8 mouse cellular contexts compared by ENCODE assay signal in the genomic region with DNA sequence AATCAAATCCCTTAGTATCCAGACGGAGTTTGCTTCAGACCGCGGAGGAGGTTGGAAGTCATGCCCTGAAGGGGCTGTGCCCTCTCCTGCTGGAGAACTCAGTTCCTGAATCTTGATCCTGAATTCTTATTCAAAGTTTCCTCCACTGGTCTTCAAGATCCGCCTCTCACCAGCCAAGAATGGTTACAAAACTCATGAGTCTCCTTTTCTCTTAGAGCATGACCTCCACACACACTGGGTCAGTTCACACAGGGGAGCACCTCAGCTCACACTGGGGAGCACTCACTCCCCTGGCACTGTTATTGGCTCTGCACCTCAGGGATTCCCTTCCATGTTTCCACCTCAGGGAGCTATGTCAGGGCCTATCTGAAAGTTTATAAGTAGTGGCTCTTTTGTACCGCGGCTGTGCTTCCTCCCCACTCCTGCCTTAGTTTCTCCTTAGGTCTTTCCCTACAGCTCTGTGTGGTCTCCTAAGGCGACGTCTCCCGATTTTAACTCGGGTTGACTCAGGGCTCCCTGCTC. TPM values are rescaled to one million over a fixed set of nuclear protein-coding genes. Genes with fewer than 3 reads are reported as not detected.
DNase-seq lines count a peak whose midpoint lies in the region; ATAC-seq lines count a peak whose summit lies in the region.

No protein-coding gene starts in this region.

- no peak for DNase-seq in lung, postnatal 36 days
- DNase-seq in left cerebral cortex, postnatal 10 days (ENCODE audit: extremely low spot score in 1 of 2, low spot score in 2 of 2), result no peak
- no peak for DNase-seq in adrenal gland, postnatal 14 days

- 29% methylated on average over 10 of the region's 10 CpGs for WGBS in lung, embryonic 16.5 days
- WGBS in forebrain, embryonic 13.5 days, result 22% methylated on average over 10 of the region's 10 CpGs
- WGBS in limb, embryonic 15.5 days, result 25% methylated on average over 10 of the region's 10 CpGs
- 24% methylated on average over 10 of the region's 10 CpGs for WGBS in stomach, embryonic 14.5 days

- ATAC-seq in lung, embryonic 16.5 days (ENCODE audit: low read depth), result no peak
- no peak for ATAC-seq in forebrain, embryonic 13.5 days
- ATAC-seq in limb, embryonic 15.5 days (ENCODE audit: insufficient number of reproducible peaks, low FRiP score, low TSS enrichment, low read depth), result no peak
- ATAC-seq in stomach, embryonic 14.5 days (ENCODE audit: insufficient number of reproducible peaks, insufficient read depth, low FRiP score, low read depth), result no peak
- no peak for ATAC-seq in erythroid progenitor cell, adult 5-6 weeks (replicated peaks; ENCODE audit: low FRiP score, poor library complexity, severe bottlenecking)

- peak overlapping the region; percentile 99 for H3K27ac ChIP-seq in lung, embryonic 16.5 days (ENCODE audit: low read length)
- H3K27ac ChIP-seq in forebrain, embryonic 13.5 days, result peak overlapping the region; percentile 99
- H3K27ac ChIP-seq in limb, embryonic 15.5 days, result peak overlapping the region; percentile 97
- H3K27ac ChIP-seq in stomach, embryonic 14.5 days (ENCODE audit: low read length), result peak overlapping the region; percentile 96

- H3K4me1 ChIP-seq in lung, embryonic 16.5 days (replicated peaks; ENCODE audit: control insufficient read depth, insufficient read depth, low read length), result peaks cover 31% of the 10 kb centered on the region
- peaks cover 62% of the 10 kb centered on the region for H3K4me1 ChIP-seq in forebrain, embryonic 13.5 days
- peaks cover 51% of the 10 kb centered on the region for H3K4me1 ChIP-seq in limb, embryonic 15.5 days
- peaks cover 34% of the 10 kb centered on the region; the same call in 1 of the 2 replicates for H3K4me1 ChIP-seq in stomach, embryonic 14.5 days (ENCODE audit: control insufficient read depth, insufficient read depth, low read length)

- no peaks in the 10 kb centered on the region for H3K36me3 ChIP-seq in lung, embryonic 16.5 days (ENCODE audit: control insufficient read depth, insufficient read depth, low read length)
- 0 out of 2 replicates have a peak, but pooled peaks cover 5% of the 10 kb centered on the region for H3K36me3 ChIP-seq in forebrain, embryonic 13.5 days (ENCODE audit: poor library complexity, severe bottlenecking)
- 0 out of 2 replicates have a peak, but pooled peaks cover 3% of the 10 kb centered on the region for H3K36me3 ChIP-seq in limb, embryonic 15.5 days
- no peaks in the 10 kb centered on the region for H3K36me3 ChIP-seq in stomach, embryonic 14.5 days (ENCODE audit: control insufficient read depth, insufficient read depth, low read length)

- peak overlapping the region; percentile 81 for H3K9ac ChIP-seq in lung, embryonic 16.5 days (ENCODE audit: low read length)
- peak overlapping the region; percentile 91 for H3K9ac ChIP-seq in forebrain, embryonic 13.5 days
- peak overlapping the region; percentile 65 for H3K9ac ChIP-seq in limb, embryonic 15.5 days
- peak overlapping the region; percentile 74; the same call in 1 of the 2 replicates for H3K9ac ChIP-seq in stomach, embryonic 14.5 days (replicated peaks; ENCODE audit: low read depth, low read length)

- H3K4me3 ChIP-seq in lung, embryonic 16.5 days (ENCODE audit: low read length), result peak overlapping the region; percentile 66
- H3K4me3 ChIP-seq in forebrain, embryonic 13.5 days, result peak overlapping the region; percentile 77
- peak overlapping the region; percentile 69 for H3K4me3 ChIP-seq in limb, embryonic 15.5 days
- peak overlapping the region; percentile 63 for H3K4me3 ChIP-seq in stomach, embryonic 14.5 days (ENCODE audit: low read depth, low read length)

- H3K9me3 ChIP-seq in lung, embryonic 16.5 days (ENCODE audit: control insufficient read depth, low read length), result no peaks in the 10 kb centered on the region
- no peaks in the 10 kb centered on the region for H3K9me3 ChIP-seq in forebrain, embryonic 13.5 days (replicated peaks)
- H3K9me3 ChIP-seq in limb, embryonic 15.5 days, result no peaks in the 10 kb centered on the region
- no peaks in the 10 kb centered on the region for H3K9me3 ChIP-seq in stomach, embryonic 14.5 days (ENCODE audit: control insufficient read depth, low read depth, low read length)

- peak overlapping the region; percentile 94 for H3K4me2 ChIP-seq in lung, embryonic 16.5 days (ENCODE audit: low read depth, low read length)
- peak overlapping the region; percentile 100 for H3K4me2 ChIP-seq in forebrain, embryonic 13.5 days
- H3K4me2 ChIP-seq in limb, embryonic 15.5 days, result peak overlapping the region; percentile 92
- H3K4me2 ChIP-seq in stomach, embryonic 14.5 days (replicated peaks; ENCODE audit: low read depth, low read length), result peak overlapping the region; percentile 92

- H3K27me3 ChIP-seq in lung, embryonic 16.5 days (ENCODE audit: control insufficient read depth, insufficient read depth, low read depth, low read length), result no peaks in the 10 kb centered on the region
- H3K27me3 ChIP-seq in forebrain, embryonic 13.5 days, result no peaks in the 10 kb centered on the region
- no peaks in the 10 kb centered on the region for H3K27me3 ChIP-seq in limb, embryonic 15.5 days
- H3K27me3 ChIP-seq in stomach, embryonic 14.5 days (ENCODE audit: control insufficient read depth, insufficient read depth, low read length), result no peaks in the 10 kb centered on the region

- intact Hi-C loops in left cerebral cortex, postnatal 10 days (cut with DNase I), result no loop called here

RNA-seq across cellular contexts. Expression of gene Ppp1r18, which starts 0.5 kb away (rescaled TPM):
- 23.3 and 26.5 TPM in 2 replicates for polyA plus RNA-seq in lung, embryonic 16.5 days (2015; fragmentation: Nextera tagmentation; extraction: Ambion mirVana)
- 20.9 and 22.7 TPM in 2 replicates for polyA plus RNA-seq in forebrain, embryonic 13.5 days (2015; fragmentation: Nextera tagmentation; extraction: Ambion mirVana)
- 24.8 and 28.8 TPM in 2 replicates for polyA plus RNA-seq in limb, embryonic 15.5 days (2015; fragmentation: Nextera tagmentation; extraction: Ambion mirVana)
- 18.8 and 20.1 TPM in 2 replicates for polyA plus RNA-seq in stomach, embryonic 14.5 days (2014; fragmentation: Nextera tagmentation; extraction: Ambion mirVana)
- total RNA-seq in erythroid progenitor cell, adult 5-6 weeks (2015; ENCODE audit: low replicate concordance), result 32.8 and 37.7 TPM in 2 replicates
- 7.2 and 10.2 TPM in 2 replicates for total RNA-seq in erythroid progenitor cell, adult 5-6 weeks (2017; ENCODE audit: low replicate concordance)
- total RNA-seq in left cerebral cortex, postnatal 10 days (2021), result 10 to 100 TPM; 20.6 to 23.6 TPM
- 29.5 and 44.4 TPM in 2 replicates for total RNA-seq in adrenal gland, postnatal 14 days (2021)

RNA-seq across cellular contexts. Expression of gene Nrm, which starts 3.8 kb away (rescaled TPM):
- polyA plus RNA-seq in lung, embryonic 16.5 days (2015; fragmentation: Nextera tagmentation; extraction: Ambion mirVana), result 65.6 and 67.9 TPM in 2 replicates
- 41.3 and 47.9 TPM in 2 replicates for polyA plus RNA-seq in forebrain, embryonic 13.5 days (2015; fragmentation: Nextera tagmentation; extraction: Ambion mirVana)
- 55.5 and 59.0 TPM in 2 replicates for polyA plus RNA-seq in limb, embryonic 15.5 days (2015; fragmentation: Nextera tagmentation; extraction: Ambion mirVana)
- 65.3 and 67.1 TPM in 2 replicates for polyA plus RNA-seq in stomach, embryonic 14.5 days (2014; fragmentation: Nextera tagmentation; extraction: Ambion mirVana)
- total RNA-seq in erythroid progenitor cell, adult 5-6 weeks (2015; ENCODE audit: low replicate concordance), result 32.8 and 36.0 TPM in 2 replicates
- total RNA-seq in erythroid progenitor cell, adult 5-6 weeks (2017; ENCODE audit: low replicate concordance), result 19.1 and 35.8 TPM in 2 replicates
- total RNA-seq in left cerebral cortex, postnatal 10 days (2021), result 10 to 100 TPM in 1 of 2 experiments, 1 to 10 TPM in 1; 6.0 to 11.8 TPM
- total RNA-seq in adrenal gland, postnatal 14 days (2021), result 10.6 and 15.9 TPM in 2 replicates

RNA-seq across cellular contexts. Expression of gene Dhx16, which starts 14.7 kb away (rescaled TPM):
- polyA plus RNA-seq in lung, embryonic 16.5 days (2015; fragmentation: Nextera tagmentation; extraction: Ambion mirVana), result 40.2 and 42.4 TPM in 2 replicates
- polyA plus RNA-seq in forebrain, embryonic 13.5 days (2015; fragmentation: Nextera tagmentation; extraction: Ambion mirVana), result 38.6 and 39.9 TPM in 2 replicates
- 36.8 and 41.3 TPM in 2 replicates for polyA plus RNA-seq in limb, embryonic 15.5 days (2015; fragmentation: Nextera tagmentation; extraction: Ambion mirVana)
- polyA plus RNA-seq in stomach, embryonic 14.5 days (2014; fragmentation: Nextera tagmentation; extraction: Ambion mirVana), result 34.0 and 38.0 TPM in 2 replicates
- total RNA-seq in erythroid progenitor cell, adult 5-6 weeks (2015; ENCODE audit: low replicate concordance), result 139 and 201 TPM in 2 replicates
- total RNA-seq in erythroid progenitor cell, adult 5-6 weeks (2017; ENCODE audit: low replicate concordance), result 73.1 and 118 TPM in 2 replicates
- total RNA-seq in left cerebral cortex, postnatal 10 days (2021), result 10 to 100 TPM; 29.1 to 31.0 TPM
- 40.2 and 41.1 TPM in 2 replicates for total RNA-seq in adrenal gland, postnatal 14 days (2021)

RNA-seq across cellular contexts. Expression of gene Mdc1, which starts 23.6 kb away (rescaled TPM):
- polyA plus RNA-seq in lung, embryonic 16.5 days (2015; fragmentation: Nextera tagmentation; extraction: Ambion mirVana), result 20.6 and 22.3 TPM in 2 replicates
- 15.1 and 18.4 TPM in 2 replicates for polyA plus RNA-seq in forebrain, embryonic 13.5 days (2015; fragmentation: Nextera tagmentation; extraction: Ambion mirVana)
- polyA plus RNA-seq in limb, embryonic 15.5 days (2015; fragmentation: Nextera tagmentation; extraction: Ambion mirVana), result 13.0 and 15.0 TPM in 2 replicates
- polyA plus RNA-seq in stomach, embryonic 14.5 days (2014; fragmentation: Nextera tagmentation; extraction: Ambion mirVana), result 18.7 and 19.2 TPM in 2 replicates
- total RNA-seq in erythroid progenitor cell, adult 5-6 weeks (2015; ENCODE audit: low replicate concordance), result 117 and 147 TPM in 2 replicates
- 31.0 and 57.1 TPM in 2 replicates for total RNA-seq in erythroid progenitor cell, adult 5-6 weeks (2017; ENCODE audit: low replicate concordance)
- total RNA-seq in left cerebral cortex, postnatal 10 days (2021), result 10 to 100 TPM; 12.5 to 19.1 TPM
- total RNA-seq in adrenal gland, postnatal 14 days (2021), result 20.6 and 21.9 TPM in 2 replicates

RNA-seq across cellular contexts. Expression of gene Tubb5, which starts 26.8 kb away (rescaled TPM):
- polyA plus RNA-seq in lung, embryonic 16.5 days (2015; fragmentation: Nextera tagmentation; extraction: Ambion mirVana), result 877 and 940 TPM in 2 replicates
- 1,790 and 1,841 TPM in 2 replicates for polyA plus RNA-seq in forebrain, embryonic 13.5 days (2015; fragmentation: Nextera tagmentation; extraction: Ambion mirVana)
- polyA plus RNA-seq in limb, embryonic 15.5 days (2015; fragmentation: Nextera tagmentation; extraction: Ambion mirVana), result 811 and 833 TPM in 2 replicates
- 932 and 983 TPM in 2 replicates for polyA plus RNA-seq in stomach, embryonic 14.5 days (2014; fragmentation: Nextera tagmentation; extraction: Ambion mirVana)
- total RNA-seq in erythroid progenitor cell, adult 5-6 weeks (2015; ENCODE audit: low replicate concordance), result 663 and 669 TPM in 2 replicates
- 760 and 914 TPM in 2 replicates for total RNA-seq in erythroid progenitor cell, adult 5-6 weeks (2017; ENCODE audit: low replicate concordance)
- total RNA-seq in left cerebral cortex, postnatal 10 days (2021), result 1,000 to 10,000 TPM; 1,429 to 1,573 TPM
- 285 and 320 TPM in 2 replicates for total RNA-seq in adrenal gland, postnatal 14 days (2021)
